Mouse (Mus musculus) megakaryocyte progenitor cell, adult 5-6 weeks (primary cell): ENCODE measurements around the gene Nudt8. TPM values are rescaled to one million over a fixed set of nuclear protein-coding genes. Genes with fewer than 3 reads are reported as not detected.
A peak's percentile ranks its signal among the peaks of the same experiment; 100 is the strongest.

Experiments
- ATAC-seq: replicated peaks from 2 replicates; pipeline ENCODE4 v1.8.0; 2016; ENCODE audit warnings: mild to moderate bottlenecking, moderate TSS enrichment, inconsistent platforms; ENCODE audit not compliant: poor library complexity
- total RNA-seq, 2 experiments: library from RNA; stranded (forward) in 1 of 2; stranded (reverse) in 1 of 2; fragments of 157-497, 149-512 nt in 1 of 2; fragments of 200-1000 nt in 1 of 2; gene quantifications; 2 replicates each; pipeline versions ENCODE4 v1.2.3 to v1.2.4; 2015 to 2017

Nudt8 gene
- total RNA-seq, 2 experiments from 2014 or later, result 10.4 to 15.1 TPM

DNA sequence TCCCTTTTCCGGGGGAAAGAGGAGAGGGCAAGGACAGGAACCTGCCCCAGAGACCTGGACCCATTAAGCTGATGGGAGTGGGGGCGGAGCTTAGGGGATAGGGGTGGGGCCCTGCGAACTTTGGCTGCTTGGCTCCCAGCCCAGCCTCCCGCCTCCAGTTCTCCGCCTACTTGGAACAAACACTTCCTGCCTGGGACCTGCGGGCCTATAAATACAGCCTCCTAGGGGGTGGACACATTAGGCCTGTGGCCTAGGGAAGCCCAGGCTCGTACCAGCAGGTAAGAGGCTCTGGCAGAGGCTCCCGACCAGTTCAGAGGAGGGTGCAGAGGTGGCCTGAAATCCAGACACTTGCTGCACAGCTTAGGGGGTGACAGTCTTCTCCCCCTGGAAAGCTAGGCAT is 14.0 kb upstream of the Nudt8 start, which contains the start of gene Acy3:
Acy3 (plus strand) TSS at position 237 of the 400 bp plus-strand sequence.
- ATAC-seq, result peak; percentile 82

DNA sequence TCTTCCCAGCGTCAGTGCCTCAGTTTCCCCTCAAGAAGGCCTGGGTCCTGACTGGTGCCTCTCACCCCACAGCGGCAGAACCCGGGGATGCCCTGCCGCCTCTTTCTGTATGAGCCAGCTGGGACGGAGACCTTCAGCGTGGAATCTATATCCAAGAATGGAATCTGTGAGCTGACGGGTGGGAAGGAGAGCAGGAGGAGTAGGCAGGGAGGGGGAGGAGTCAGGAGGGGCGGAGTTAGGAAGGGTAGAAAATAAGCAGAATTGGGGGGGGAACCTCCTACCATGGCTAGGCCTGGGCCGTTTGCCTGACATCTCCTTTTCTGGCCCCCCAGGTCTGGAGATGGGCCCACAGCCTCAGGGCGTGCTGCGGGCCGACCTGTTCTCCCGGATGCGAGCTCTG is 12.3 kb upstream of the Nudt8 start:
- ATAC-seq, result no peak

DNA sequence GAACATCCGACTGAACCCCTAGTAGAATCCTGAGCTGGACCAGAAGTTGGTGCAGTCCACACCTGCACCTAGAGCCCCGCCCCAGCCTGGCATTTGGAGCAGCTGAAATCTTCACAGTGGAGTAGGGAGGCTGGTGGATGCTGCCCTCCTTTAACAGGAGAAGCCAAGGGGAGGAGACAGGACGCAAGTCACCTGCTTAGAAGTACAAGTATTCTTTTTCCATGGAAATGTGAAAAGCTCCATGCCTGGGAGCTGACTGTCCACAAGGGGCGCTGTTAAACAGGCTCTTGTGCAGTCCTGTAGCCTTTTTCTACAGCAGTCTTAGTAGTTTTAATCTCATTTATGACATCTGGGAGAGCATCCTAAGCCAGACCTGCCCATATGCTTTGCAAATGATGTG is 11.6 kb upstream of the Nudt8 start:
- no peak for ATAC-seq

DNA sequence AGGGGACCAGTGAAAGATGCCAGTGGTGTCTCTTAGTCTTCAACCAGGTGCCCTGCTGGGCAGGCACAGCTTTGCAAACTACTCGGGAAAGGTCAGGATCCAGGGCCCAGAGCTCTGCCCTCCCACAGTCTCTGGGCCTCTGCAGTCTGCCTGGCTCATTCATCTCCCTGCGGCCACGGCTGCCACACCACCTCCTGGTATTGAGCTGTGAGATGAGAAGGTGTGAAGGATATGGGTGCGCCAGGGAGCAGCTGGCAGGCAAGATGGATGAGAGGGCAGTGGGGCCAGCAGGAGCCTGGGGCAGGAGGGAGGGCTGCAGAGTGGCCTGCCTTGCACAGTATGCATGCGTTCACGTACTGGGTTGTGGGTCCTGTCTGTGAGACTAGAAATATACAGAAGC is 9.6 kb upstream of the Nudt8 start:
- no peak for ATAC-seq

DNA sequence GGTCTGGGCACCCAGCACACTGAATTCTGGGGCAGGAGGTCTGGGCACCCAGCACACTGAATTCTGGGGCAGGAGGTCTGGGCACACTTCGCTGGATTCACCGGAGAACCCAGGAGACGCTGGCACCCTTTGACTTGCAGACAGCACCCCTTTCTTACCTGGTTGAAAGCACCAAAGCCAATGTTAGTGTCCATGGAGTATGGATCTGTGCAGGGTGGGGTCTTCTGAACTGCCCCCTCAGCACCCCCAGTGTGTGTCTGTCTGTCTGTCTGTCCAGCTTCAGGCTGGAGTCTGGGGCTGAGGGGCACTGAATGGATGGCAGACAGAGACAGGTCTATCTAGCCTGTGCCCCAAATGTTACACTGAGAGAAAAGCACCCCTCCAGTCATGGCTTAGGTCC is 8.8 kb upstream of the Nudt8 start:
- no peak for ATAC-seq

DNA sequence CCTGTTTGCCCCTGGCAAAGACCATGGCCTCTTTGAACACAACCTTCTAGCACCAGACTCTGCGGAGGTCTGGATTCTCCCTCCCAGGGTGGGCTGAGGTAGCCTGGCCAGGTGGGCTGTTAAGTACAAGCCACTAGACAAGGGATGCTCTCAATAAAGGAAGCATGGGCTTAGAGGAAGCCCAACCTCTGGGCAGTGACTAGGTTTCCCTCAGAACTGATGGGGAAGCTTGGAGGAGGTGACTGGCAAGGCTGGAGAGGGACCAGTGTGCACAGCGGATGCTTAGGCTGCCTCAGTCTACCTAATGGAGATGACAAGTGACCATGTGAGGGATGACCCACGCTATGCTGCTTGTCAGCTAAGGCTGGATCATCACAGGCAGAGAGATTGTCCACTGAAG is 8.4 kb upstream of the Nudt8 start:
- no peak for ATAC-seq

DNA sequence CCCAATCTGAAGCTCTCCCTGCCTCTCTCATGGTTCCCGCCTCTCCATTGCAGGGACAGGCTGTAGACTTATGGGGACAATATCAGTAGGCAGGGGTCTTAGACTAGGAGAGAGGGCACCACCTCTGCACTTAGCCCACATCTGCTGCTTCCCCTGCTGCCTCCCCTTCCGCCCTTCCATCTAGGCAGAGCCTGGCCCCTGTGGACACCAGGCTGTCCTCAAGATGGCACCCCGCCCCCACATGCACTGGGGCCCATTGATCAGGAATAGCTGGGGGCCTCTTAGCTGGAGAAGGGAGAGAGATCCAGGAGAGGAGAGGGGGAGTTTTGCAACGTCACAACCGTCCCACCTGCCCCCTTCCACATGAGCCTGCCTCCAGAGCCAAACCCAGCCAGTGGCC is 8.0 kb upstream of the Nudt8 start, which contains the start of gene Tbx10:
Tbx10 (plus strand) TSS at position 337 of the 400 bp plus-strand sequence.
- ATAC-seq, result no peak

DNA sequence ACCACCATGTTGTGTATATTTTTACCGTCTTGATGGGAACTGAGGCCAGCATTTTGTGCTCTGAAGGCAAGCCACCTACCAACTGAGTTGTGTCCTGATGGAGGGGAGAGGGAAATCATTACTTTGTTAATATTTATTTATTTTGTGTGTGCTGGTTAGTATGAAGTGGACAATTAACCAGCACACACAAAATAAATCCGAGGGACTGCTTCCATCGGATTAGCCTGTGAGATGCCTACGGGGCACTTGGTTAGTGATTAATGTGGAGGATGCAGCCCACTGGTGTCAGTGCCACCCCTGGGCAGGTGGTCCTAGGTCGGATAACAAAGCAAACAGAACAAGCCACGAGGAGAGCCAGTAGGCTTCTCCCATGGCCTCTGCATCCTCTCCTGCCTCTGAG is 5.4 kb upstream of the Nudt8 start:
- no peak for ATAC-seq

DNA sequence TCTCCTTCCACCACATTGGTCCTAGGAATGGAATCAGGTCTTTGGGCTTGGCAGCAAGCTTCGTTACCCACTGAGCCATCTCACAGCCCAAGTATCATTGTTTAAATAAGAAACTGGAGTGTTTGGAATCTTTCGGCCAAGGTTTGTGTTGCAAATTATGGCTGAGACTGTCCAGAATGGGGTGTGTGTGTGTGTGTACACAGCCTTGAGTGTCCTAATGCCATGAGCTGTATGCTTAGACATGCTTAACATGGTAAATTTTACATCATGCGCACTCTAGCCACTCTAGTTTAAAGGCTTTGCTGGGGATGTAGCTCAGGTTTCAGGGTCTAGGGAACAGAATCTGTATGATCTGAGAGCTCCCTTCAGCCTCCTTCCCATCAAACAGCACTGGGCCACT is 4.9 kb upstream of the Nudt8 start:
- ATAC-seq, result no peak

DNA sequence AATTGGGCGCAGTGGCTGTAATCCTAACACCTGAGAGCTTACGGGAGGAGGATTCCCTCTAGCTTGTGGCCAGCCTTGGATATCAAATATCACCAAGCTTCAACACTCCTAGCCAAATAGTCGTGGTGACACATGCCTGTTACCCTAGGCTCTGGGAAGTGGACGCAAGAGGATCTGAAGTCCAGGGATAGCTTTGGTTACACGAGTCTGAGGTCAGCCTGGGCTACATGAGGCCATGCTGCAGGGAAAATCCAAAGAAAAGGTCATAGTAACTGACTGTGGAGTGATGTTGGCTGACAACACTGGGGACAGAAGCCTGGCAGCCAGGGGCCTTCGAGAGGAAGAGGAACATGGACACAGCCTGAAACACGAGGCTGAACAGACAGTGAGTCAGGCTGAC is 4.3 kb upstream of the Nudt8 start:
- no peak for ATAC-seq

DNA sequence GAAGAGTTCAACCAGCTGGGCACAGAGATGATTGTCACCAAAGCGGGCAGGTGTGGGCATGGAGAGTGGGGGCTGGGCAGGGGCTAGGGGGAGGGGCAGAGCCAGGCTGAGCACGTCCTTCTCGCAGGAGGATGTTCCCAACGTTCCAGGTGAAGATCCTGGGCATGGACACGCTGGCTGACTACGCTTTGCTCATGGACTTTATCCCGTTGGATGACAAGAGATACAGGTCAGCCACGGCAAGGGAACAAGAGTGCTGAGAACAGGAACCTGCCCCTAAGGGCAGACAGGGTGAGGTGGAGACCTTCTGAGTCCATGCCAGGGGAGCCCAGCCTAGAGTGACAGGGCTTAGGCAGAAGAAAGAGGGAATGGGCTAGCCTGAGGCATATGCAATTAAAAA is 3.6 kb upstream of the Nudt8 start:
- no peak for ATAC-seq

DNA sequence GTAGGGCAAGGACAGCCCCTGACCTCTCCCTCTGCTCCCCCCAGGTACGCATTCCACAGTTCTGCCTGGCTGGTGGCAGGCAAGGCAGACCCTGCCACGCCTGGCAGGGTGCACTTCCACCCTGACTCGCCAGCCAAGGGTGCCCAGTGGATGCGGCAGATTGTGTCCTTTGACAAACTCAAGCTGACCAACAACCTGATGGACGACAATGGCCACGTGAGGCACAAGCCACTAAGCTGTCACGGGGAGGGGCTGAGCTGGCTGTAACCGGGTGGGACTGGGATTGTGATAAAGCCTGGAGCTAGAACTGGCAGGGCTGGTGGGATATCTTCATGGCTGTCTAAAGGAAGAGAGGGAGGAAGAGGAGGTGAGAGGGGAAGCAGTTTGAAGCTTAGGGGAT is 3.1 kb upstream of the Nudt8 start:
- no peak for ATAC-seq

DNA sequence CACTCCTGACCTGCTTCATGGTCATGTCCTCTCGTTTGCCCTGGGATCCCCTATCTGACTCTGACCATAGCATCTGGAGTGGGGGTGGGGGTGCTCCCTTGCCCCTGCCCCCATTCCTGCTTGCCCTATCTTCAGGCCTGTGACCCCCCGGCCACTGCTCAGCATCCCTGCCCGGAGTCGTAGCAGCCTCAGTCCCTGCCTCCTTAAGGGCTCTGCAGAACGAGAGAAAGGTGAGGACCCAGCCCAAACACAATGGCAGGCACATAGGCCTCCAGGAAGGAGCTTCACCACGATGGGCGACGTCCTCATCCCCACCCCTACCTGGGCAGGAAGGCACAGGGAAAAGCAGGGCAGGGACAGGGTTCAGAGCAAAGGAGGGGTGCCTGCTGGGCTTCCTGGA is 2.0 kb upstream of the Nudt8 start:
- no peak for ATAC-seq

DNA sequence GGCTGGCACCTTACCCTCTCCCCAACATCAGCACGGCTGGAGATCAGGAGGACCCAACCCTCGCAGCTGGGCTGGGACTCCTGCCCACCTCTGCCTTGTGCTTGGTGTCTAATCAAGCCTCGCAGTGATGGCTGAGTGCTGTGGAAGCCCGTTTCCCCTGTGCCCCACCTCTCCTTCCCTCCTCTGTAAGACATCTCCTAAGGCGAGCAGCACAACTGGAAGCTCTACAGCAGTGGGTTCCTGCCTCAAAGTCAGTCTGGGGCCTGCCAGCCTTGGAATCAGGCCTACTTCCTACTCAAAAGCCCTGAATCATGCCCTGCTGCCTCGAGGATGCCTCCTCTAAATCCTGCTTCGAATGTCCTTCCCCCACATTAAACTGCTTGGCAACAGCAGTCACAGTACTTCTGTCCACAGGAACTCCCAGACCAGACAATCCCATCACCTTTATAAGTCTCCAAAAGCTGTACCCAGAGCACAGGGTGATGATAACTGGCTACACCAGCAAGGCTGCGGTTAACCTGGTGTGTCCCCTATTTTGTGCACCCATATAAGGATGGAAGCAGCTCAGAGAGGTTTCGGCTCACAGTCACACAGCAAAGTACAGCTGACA is 1.2 kb upstream of the Nudt8 start:
- ATAC-seq, result no peak

DNA sequence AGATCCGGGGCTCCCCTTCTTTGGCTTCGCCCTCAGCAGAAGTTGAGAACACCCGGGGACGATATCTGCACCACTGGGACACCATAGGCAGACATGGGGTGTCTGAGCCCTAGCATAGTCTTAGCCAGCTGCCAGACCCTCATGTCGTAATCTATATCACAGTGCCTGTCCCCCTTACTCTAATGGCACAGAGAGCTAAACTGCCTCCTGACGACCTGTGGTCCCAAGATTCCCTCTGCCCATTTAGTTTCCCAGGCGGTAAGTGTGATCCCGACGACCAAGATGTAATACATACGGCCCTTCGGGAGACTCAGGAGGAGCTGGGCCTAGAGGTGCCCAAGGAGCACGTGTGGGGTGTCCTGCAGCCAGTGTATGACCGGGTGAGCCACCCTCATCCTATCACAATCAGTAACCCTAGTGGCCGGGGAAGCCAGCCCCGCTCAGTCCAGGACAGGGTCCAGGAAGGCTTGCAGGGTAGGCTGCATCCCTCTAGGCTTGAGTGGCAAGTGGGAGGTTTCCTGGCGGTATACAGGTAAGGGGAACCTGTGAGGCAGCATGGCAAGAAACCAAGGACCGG is 657 bp downstream of the Nudt8 start:
- ATAC-seq, result no peak

DNA sequence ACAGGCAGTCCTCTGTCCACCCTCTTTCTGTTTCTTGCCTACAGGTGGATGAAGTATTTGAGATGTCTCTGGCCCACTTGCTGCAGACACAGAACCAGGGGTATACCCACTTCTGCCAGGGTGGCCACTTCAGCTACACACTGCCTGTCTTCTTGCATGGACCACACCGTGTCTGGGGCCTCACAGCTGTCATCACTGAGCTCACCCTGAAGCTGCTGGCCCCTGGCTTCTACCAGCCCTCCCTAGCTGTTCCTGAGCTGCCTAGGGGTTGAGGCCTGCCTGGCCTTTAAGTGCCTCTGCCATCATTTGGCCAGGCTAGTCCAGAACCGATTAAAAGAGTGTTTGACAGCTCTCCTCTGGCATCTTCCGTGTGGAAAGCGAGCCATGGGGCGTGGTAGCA is 1.4 kb downstream of the Nudt8 start:
- ATAC-seq, result no peak

DNA sequence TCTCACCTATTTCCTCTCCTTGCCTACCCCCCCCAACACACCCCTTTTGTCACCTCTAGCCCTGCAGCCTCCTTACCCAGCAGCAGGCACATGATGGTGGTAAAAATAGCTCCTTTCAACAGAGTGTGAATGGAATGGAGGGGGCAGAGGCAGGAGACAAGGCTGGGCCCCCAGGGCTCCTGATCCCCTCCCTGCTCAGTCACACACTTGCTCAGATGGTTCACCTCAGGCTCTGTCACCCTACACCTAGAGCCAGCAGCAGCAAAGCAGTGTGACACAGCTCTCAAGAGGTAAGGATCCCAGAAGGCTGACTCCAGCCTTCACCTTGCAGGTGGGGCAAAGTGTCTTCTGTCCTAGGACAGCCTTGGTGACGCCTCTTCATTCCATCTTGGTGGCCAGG is 2.7 kb downstream of the Nudt8 start, which contains the start of gene Doc2g:
Doc2g (plus strand) TSS at position 202 of the 400 bp plus-strand sequence.
- ATAC-seq, result no peak

DNA sequence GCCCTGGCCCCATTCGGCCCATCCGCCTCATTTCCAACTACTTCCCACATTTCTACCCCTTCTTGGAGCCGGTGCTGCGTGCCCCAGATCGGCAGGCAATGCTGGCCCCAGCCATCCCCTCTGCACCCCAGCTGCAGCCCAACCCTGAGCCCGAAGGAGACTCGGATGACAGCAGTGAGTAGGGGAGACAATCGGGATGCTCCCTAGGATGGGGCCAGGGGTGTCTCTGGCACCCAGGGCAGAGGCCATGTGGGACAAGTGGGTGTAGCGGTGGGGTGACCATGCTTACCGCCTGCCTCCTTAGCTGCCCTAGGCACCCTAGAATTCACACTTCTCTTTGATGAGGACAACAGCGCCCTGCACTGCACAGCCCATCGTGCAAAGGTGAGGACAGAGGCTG is 3.3 kb downstream of the Nudt8 start:
- no peak for ATAC-seq

DNA sequence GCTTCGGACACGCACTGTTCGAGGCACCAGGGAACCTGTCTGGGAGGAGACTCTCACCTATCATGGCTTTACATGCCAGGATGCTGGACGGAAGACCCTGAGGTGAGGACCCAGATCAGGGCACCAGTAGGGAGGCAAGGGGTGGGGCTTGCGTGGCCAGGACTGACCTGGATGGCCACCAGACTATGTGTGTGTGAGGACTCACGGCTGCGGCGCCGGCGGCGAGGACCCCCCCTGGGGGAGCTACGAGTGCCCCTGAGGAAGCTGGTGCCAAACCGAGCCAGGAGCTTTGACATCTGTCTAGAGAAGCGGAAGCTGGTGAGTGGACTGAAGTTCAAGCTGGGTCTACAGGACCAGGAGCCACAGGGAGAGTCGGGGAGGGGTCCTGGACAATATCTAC is 4.0 kb downstream of the Nudt8 start:
- no peak for ATAC-seq

DNA sequence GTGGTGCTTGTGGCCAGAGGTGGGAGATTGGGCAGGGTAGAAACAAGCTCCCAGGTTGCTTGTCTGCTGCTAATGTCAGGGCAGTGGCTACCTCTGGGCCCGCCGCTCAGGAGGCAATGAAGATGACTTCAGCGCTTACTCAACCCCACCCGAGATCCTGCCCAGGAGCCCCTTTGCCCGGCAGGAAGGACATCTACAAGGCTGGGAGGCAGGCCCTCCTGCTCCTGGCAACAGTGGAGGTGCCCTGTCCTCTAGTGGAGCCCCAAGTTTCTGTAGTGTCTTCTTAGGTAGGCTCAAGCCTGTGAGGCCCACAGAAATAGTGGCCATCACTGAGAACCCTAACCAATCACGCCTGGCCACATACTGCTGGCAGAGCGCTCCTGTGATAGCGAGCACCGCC is 4.7 kb downstream of the Nudt8 start:
- no peak for ATAC-seq

DNA sequence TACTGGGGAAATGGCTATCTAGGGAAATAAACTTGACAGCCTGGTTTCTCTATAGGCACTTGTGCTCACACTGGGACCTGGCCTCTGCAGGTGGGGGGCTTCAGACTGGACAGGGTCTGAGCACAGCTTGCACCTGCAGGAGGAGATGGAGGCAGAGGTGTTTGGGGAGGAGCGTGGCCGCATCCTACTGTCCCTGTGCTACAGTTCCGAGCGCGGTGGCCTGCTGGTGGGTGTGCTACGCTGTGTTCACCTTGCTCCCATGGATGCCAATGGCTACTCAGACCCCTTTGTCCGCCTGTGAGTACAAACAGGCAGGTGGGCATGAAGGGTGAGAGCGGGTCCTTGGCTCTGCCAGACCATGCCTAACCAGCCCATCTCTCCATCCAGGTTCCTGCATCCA is 5.6 kb downstream of the Nudt8 start:
- no peak for ATAC-seq

DNA sequence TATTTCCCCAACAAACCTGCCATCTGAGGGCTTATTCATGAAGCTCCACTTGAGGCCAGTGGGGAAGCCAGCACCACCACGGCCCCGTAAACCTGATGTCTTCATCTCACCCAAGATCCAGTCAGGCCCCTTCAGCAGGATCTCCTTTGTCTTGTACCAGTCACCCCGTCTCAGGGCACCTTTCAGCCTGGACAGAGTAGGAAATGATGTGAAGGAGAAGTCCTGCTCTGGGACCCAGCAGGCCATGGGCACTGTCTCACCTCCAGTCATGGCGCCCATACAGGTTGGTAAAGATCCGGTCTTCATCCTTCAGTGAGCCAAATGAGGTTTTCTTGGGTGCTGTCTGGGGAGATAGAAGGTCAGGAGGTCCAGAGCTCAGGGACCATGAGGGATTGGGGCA is 10.7 kb downstream of the Nudt8 start:
- ATAC-seq, result no peak

DNA sequence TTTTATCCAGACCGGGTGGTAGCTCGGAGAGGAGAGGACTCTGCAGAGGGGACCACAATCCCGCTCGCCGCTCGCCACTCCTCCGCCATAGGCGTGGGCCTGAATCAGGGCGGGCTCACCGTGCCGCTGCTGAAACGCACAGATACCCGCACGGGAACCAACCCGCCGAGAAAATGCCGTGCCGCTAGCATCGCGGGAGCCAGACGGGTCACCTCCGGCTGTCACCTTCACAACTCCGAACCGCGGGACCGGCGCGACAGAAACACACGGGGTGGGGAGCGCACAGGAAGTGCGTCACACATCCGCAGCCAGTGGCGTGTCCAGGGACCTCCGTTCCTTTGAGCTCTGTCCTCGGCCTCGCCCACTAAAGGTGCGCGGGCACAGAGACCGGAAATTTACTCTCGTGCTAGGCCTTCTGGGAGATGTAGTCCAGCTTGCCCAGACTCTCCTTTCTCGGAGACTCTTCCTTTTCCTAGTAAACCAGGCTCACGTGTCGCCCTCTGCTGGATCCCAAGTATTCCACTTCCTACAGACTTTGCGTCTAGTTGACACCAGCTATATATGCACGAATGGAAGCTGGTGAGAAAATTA is 12.1 kb downstream of the Nudt8 start, which contains the start of gene Ndufv1:
Ndufv1 (minus strand) TSS at position 375 of the 591 bp plus-strand sequence.
- peak; percentile 96 for ATAC-seq
